7 mouse cellular contexts compared by ENCODE assay signal in genomic region chr6:60828047-60828428, GRCm38 (mm10). TPM values are rescaled to one million over a fixed set of nuclear protein-coding genes. Genes with fewer than 3 reads are reported as not detected.
DNase-seq lines count a peak whose midpoint lies in the region; ATAC-seq and TF ChIP-seq lines count a peak whose summit lies in the region.

No protein-coding gene starts in this region.

- WGBS in neural tube, embryonic 11.5 days: 52% methylated on average over 1 of the region's 1 CpGs
- 35% methylated on average over 1 of the region's 1 CpGs for WGBS in limb, embryonic 14.5 days

- H3K4me2 ChIP-seq in neural tube, embryonic 11.5 days (ENCODE audit: low read depth): peak overlapping the region; percentile 55
- H3K4me2 ChIP-seq in limb, embryonic 14.5 days (replicated peaks; ENCODE audit: low read depth, low read length, severe bottlenecking): peak overlapping the region; percentile 92

- H3K27ac ChIP-seq in neural tube, embryonic 11.5 days (ENCODE audit: low read depth, low read length): no peak overlapping the region
- no peak overlapping the region for H3K27ac ChIP-seq in limb, embryonic 14.5 days (replicated peaks; ENCODE audit: low read depth, low read length)

- H3K4me1 ChIP-seq in neural tube, embryonic 11.5 days (ENCODE audit: control insufficient read depth, insufficient read depth, low read length): peaks cover 5% of the 10 kb centered on the region; the same call in 1 of the 2 replicates
- 0 out of 2 replicates have a peak, but pooled peaks cover 3% of the 10 kb centered on the region for H3K4me1 ChIP-seq in limb, embryonic 14.5 days (ENCODE audit: control insufficient read depth, insufficient read depth, low read length)

- DNase-seq in neural tube, embryonic 11.5 days (ENCODE audit: low spot score): peak; percentile 23
- DNase-seq in neural tube, embryonic 10.5 days (ENCODE audit: extremely low spot score, low spot score): no peak
- DNase-seq in limb, embryonic 14.5 days (ENCODE audit: low spot score): no peak
- DNase-seq in skeletal muscle tissue, adult 2 months (ENCODE audit: low read depth, low spot score): peak; percentile 24
- DNase-seq in gastrocnemius, adult 8-10 months (ENCODE audit: low spot score in 2 of 2): no peak
- DNase-seq in adrenal gland, postnatal 10 days: no peak

- H3K4me3 ChIP-seq in neural tube, embryonic 11.5 days (ENCODE audit: low read depth, low read length): peak overlapping the region; percentile 37
- H3K4me3 ChIP-seq in limb, embryonic 14.5 days (replicated peaks; ENCODE audit: low read length): peak overlapping the region; percentile 46

- peak overlapping the region; percentile 65 for H3K9ac ChIP-seq in neural tube, embryonic 11.5 days (ENCODE audit: low read length)
- H3K9ac ChIP-seq in limb, embryonic 14.5 days (ENCODE audit: low read depth, low read length, severe bottlenecking): no peak overlapping the region

- H3K36me3 ChIP-seq in neural tube, embryonic 11.5 days (ENCODE audit: control insufficient read depth, insufficient read depth, low read length): no peaks in the 10 kb centered on the region
- no peaks in the 10 kb centered on the region for H3K36me3 ChIP-seq in limb, embryonic 14.5 days (ENCODE audit: control insufficient read depth, insufficient read depth, low read length)

- H3K27me3 ChIP-seq in neural tube, embryonic 11.5 days (ENCODE audit: control insufficient read depth, insufficient read depth, low read length): no peaks in the 10 kb centered on the region
- H3K27me3 ChIP-seq in limb, embryonic 14.5 days (ENCODE audit: control insufficient read depth, insufficient read depth, low read length): peaks cover 5% of the 10 kb centered on the region; the same call in 1 of the 2 replicates

- TF ChIP-seq POLR2A in limb, embryonic 14.5 days (IDR thresholded peaks at IDR 0.05; ENCODE audit: borderline replicate concordance, extremely low read depth, insufficient read depth, insufficient read length): no peak

- H3K9me3 ChIP-seq in neural tube, embryonic 11.5 days (ENCODE audit: control insufficient read depth, low read length): no peaks in the 10 kb centered on the region
- no peaks in the 10 kb centered on the region for H3K9me3 ChIP-seq in limb, embryonic 14.5 days (ENCODE audit: control insufficient read depth, low read length)

- ATAC-seq in neural tube, embryonic 11.5 days (ENCODE audit: insufficient read depth, low FRiP score, low TSS enrichment): 0 out of 2 replicates have a peak, but pooled peaks have one; percentile 7
- ATAC-seq in erythroid progenitor cell, adult 5-6 weeks (replicated peaks; ENCODE audit: low FRiP score, poor library complexity, severe bottlenecking): peak; percentile 81
- no peak for ATAC-seq in limb, embryonic 14.5 days (ENCODE audit: low FRiP score, low read depth)

RNA-seq across cellular contexts. Expression of gene Snca, which starts 1.6 kb away (rescaled TPM):
- 35.6 and 42.1 TPM in 2 replicates for polyA plus RNA-seq in neural tube, embryonic 11.5 days (2014; fragmentation: Nextera tagmentation; extraction: Ambion mirVana)
- 812 and 813 TPM in 2 replicates for total RNA-seq in erythroid progenitor cell, adult 5-6 weeks (2015; ENCODE audit: low replicate concordance)
- total RNA-seq in erythroid progenitor cell, adult 5-6 weeks (2017; ENCODE audit: low replicate concordance): 867 and 965 TPM in 2 replicates
- 6.4 and 8.4 TPM in 2 replicates for polyA plus RNA-seq in limb, embryonic 14.5 days (2012; rRNA removed)
- 18.3 and 30.4 TPM in 2 replicates for polyA plus RNA-seq in limb, embryonic 14.5 days (2014; fragmentation: Nextera tagmentation; extraction: Ambion mirVana)
- total RNA-seq in gastrocnemius, adult 8-10 months (2022): under 1 TPM; 0.27 to 0.81 (median 0.50) TPM
- total RNA-seq in adrenal gland, postnatal 10 days (2021): 10 to 100 TPM; 11.9 to 19.7 TPM

Comparison
In these comparisons a context has a peak if more than half of its experiments do, and no peak if none do; other contexts are left out.
1. DNase-seq: peak in neural tube, embryonic 11.5 days (single experiment) and skeletal muscle tissue, adult 2 months (single experiment); none in neural tube, embryonic 10.5 days (single experiment), limb, embryonic 14.5 days (single experiment), gastrocnemius, adult 8-10 months (0 of 2) and adrenal gland, postnatal 10 days (single experiment).
2. RNA of gene Snca, which starts 1.6 kb away (total RNA-seq): 812 to 965 TPM in erythroid progenitor cell, adult 5-6 weeks; 11.9 to 19.7 TPM in adrenal gland, postnatal 10 days and 0.27 to 0.81 TPM in gastrocnemius, adult 8-10 months; every median in the first group is over 10 times any median in the second.